Mouse (Mus musculus) spleen, adult 2 months (tissue): ENCODE data around the gene BC067074. TPM values are rescaled to one million over a fixed set of nuclear protein-coding genes. Genes with fewer than 3 reads are reported as not detected.

Experiments used
- DNase-seq, 2 experiments: peaks; one replicate each; pipeline versions ENCODE4 v3.0.0 to v3.0.0-alpha.2; 2012 to 2021; ENCODE audit warnings: low spot score in 2 of 2, low read depth in 1 of 2
- H3K27ac ChIP-seq: fragments of 200-500 bp; 2 replicates; pipeline ENCODE4 v1.5.1; 2012; ENCODE audit warnings: low read length, inconsistent platforms; ENCODE audit not compliant: insufficient read depth
- H3K27me3 ChIP-seq: fragments of 200-500 bp; 2 replicates; pipeline ENCODE4 v1.6.1; 2012; ENCODE audit warnings: mild to moderate bottlenecking, moderate library complexity, low read length, inconsistent platforms; ENCODE audit not compliant: control insufficient read depth, insufficient read depth
- H3K36me3 ChIP-seq: fragments of 200-500 bp; 2 replicates; pipeline ENCODE4 v1.6.1; 2012; ENCODE audit warnings: mild to moderate bottlenecking, low read length, inconsistent platforms; ENCODE audit not compliant: control insufficient read depth, insufficient read depth
- H3K4me1 ChIP-seq: fragments of 200-500 bp; 2 replicates; pipeline ENCODE4 v1.6.1; 2011; ENCODE audit warnings: inconsistent platforms; ENCODE audit not compliant: control insufficient read depth, insufficient read depth, insufficient read length
- H3K4me3 ChIP-seq: fragments of 200-500 bp; 2 replicates; pipeline ENCODE4 v1.5.1; 2011; ENCODE audit warnings: mild to moderate bottlenecking, inconsistent platforms; ENCODE audit not compliant: insufficient read depth, insufficient read length; ENCODE audit errors: extremely low read depth
- CTCF ChIP-seq: fragments of 200-500 bp; IDR thresholded peaks from 2 replicates; pipeline ENCODE4 v1.5.1; 2011; ENCODE audit warnings: mild to moderate bottlenecking, inconsistent platforms; ENCODE audit not compliant: insufficient read depth, insufficient read length, insufficient replicate concordance; ENCODE audit errors: extremely low read depth
- POLR2A ChIP-seq: fragments of 200-500 bp; IDR thresholded peaks from 2 replicates; pipeline ENCODE4 v1.6.1; 2011; ENCODE audit warnings: low read depth, low read length, inconsistent platforms
- WGBS: fragments of 180-500 bp; shearing (Covaris S2); methylation state at CpG from one replicate; pipeline ENCODE4 v1.1.7; 2018; 5-methylcytosine and 5-hydroxymethylcytosine counted together
- polyA plus RNA-seq: library from polyadenylated mRNA; depleted of rRNA; stranded (reverse); fragments of >200 nt; gene quantifications from 2 replicates; pipeline ENCODE4 v1.2.3, GENCODE M21; 2012

Gene BC067074
- polyA plus RNA-seq, 1 experiment, result 0.12 TPM

DNA sequence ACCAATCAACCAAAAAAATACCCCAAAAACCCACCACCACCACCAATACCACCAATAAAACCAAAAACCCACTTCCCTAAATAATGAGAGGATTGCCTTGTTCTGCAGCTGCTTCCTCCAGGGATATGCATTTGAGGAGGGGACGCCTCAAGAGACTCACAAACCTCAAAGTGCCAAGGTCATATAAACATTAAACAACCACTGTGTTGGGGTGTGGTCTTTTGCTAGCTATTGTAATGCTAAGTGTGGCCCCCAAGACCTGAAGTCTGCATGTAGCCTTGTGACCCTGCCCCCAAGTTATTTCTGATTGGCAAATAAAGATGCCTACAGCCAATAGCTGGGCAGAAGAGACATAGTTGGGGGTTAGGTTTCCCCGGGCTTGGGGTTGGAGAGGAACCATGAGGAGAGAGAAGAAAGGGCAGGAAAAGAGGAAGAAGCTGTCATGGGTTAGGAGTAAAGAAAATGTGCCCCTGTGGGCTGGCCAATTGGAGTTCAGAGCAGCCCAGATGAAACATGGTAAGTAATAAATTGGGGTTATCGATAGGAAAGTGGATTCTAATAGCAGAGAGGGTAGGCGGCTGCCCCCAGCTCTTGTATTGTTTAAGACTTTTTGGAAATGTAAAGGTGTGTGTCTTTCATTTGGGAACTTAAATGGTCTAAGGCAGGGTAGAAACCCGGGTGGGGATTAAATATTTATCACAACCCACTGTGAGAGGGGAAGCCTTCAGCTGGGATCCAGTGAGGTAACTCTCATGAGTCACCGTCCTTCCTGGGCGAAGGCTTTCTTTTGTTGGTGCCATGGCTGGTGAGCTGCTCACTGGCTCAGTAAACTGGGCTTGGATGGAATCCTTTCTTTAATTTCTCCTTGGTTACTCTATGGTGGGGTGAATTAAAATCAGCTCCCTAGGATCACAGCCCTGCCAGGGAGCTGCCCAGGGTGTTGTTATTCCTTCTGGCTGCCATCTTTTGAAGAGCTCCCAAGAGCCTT is 4.5 kb upstream of the BC067074 start:
- no peak overlapping the region for H3K27ac ChIP-seq
- 66% methylated on average over 7 of the region's 7 CpGs for WGBS
- DNase-seq, result no peak
- no peak for TF ChIP-seq CTCF
- no peak for TF ChIP-seq POLR2A
- H3K4me1 ChIP-seq, result no peaks in the 10 kb centered on the region; the same call in 1 of the 2 replicates
- H3K27me3 ChIP-seq, result 0 out of 2 replicates have a peak, but pooled peaks cover 3% of the 10 kb centered on the region
- no peaks in the 10 kb centered on the region for H3K36me3 ChIP-seq
- H3K4me3 ChIP-seq, result no peak overlapping the region

DNA sequence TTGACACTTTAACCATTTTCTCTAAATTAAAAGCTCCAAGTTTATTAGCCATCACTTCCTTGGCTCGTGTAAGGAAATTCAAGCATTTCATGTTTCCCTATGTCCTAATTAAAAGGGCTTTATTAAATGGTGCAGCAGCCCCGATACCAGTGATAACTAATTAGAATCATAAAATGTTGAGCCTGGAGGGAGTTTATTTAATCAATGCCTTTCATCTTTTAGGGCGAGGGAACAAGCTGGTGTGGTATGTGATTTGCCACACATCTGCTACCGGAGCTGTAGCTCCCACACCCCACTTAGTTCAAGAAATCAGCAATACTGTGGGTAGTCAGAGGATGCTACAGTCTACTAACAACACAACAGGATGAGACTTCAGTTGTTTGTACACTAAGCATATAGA is 3.2 kb upstream of the BC067074 start:
- no peak for DNase-seq
- TF ChIP-seq CTCF, result no peak
- no peak for TF ChIP-seq POLR2A
- Histone ChIP-seq H3K27ac (no peak overlapping the region), H3K4me3 (no peak overlapping the region), H3K36me3 (no peaks in the 10 kb centered on the region), H3K4me1 (no peaks in the 10 kb centered on the region; the same call in 1 of the 2 replicates), H3K27me3 (0 out of 2 replicates have a peak, but pooled peaks cover 3% of the 10 kb centered on the region)
- 88% methylated on average over 4 of the region's 4 CpGs for WGBS

DNA sequence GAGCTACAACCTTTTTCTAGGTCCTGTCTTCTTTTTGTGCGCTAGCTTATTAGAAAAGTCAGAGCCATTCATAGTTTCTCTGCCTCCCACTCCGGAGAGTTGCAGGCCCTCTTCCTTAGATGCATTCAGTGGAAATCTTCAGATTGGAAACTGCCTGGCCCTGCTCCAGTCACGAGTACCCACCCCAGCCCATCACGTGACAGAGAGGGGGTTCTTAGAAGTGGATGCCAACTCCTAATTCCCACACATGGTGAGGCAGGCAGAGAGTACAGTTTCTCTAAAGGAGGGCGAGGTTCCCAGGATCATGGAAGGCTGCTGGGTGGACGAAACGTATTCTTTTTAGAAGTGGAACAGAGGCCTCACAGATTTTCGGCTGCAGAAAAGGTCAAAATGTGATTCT is 958 bp upstream of the BC067074 start:
- no peak for DNase-seq
- Histone ChIP-seq H3K27ac (no peak overlapping the region), H3K36me3 (no peaks in the 10 kb centered on the region), H3K27me3 (0 out of 2 replicates have a peak, but pooled peaks cover 3% of the 10 kb centered on the region), H3K4me1 (no peaks in the 10 kb centered on the region; the same call in 1 of the 2 replicates), H3K4me3 (no peak overlapping the region)
- TF ChIP-seq POLR2A (no peak), CTCF (no peak)
- 89% methylated on average over 8 of the region's 8 CpGs for whole genome bisulfite sequencing

DNA sequence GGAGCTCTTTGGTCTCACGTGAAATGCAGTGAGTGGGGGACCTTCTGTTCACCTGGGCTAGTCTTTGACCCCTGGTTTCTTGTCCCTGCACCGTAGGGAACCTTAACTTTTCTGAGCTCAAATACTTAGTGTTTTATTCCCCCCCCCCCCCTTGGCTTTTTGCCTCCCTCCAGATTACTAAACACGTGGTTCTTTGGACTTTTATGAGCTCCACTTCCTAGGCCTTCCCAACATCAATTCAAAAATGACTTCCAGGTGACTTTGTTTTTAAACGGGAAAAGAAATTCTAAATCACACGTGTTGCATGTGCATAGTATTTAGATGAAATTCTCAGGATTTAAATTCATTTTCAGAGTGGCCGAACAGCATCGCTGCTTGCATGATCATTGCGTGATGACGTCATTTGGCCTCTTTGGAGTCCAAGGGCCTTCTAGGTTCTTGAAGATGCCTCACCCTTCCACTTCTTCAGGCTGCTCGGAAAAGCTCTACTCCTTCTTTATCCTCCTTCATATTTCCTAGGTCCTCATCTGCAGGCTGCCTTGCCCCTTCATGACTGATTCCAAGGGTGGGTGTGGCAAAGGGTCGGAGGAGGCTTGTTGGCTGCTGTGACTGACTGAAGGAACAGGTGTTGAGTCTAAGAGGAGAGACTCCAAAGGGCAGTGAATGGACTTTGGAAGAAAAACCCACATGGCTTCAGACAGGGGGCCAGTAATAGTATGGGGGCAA is 911 bp downstream of the BC067074 start:
- Histone ChIP-seq H3K4me1 (no peaks in the 10 kb centered on the region; the same call in 1 of the 2 replicates), H3K27ac (no peak overlapping the region), H3K27me3 (0 out of 2 replicates have a peak, but pooled peaks cover 3% of the 10 kb centered on the region), H3K36me3 (no peaks in the 10 kb centered on the region), H3K4me3 (no peak overlapping the region)
- TF ChIP-seq CTCF (no peak), POLR2A (no peak)
- no peak for DNase-seq
- WGBS, result 79% methylated on average over 11 of the region's 11 CpGs

DNA sequence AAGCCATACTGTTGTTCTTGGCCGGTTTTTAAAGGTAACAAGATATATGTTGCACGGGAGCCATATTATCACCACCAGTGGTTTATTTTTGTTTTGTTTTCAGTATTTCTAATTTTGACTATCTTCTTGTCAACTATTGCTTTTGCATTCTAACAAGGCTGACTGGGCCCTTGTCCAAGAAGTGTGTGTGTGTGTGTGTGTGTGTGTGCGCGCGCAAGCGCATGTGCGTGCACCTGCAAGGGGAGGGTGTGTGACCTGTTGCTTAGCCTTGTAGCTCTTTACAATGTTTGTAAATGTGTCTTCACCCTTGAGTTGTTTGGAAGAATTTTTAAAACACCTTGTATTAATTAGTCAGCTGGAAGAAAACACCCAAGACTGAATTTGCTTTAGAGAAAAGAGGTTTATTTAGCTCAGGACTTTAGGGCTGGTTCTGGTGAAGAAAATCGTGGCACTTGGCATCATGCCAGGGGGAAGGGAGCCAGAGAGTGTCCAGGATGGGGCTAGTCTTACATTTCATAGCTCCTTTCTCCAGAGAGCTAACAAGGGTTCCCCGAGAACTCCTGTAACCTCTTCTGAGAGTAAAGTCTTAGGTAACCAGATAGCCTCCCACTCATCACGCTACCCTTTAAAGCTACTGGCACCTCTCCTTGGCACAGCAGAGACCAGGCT is 3.0 kb downstream of the BC067074 start:
- Histone ChIP-seq H3K36me3 (no peaks in the 10 kb centered on the region), H3K27ac (no peak overlapping the region), H3K27me3 (0 out of 2 replicates have a peak, but pooled peaks cover 3% of the 10 kb centered on the region), H3K4me3 (no peak overlapping the region), H3K4me1 (no peaks in the 10 kb centered on the region; the same call in 1 of the 2 replicates)
- WGBS, result 89% methylated on average over 10 of the region's 10 CpGs
- DNase-seq, result no peak
- TF ChIP-seq POLR2A, result no peak
- no peak for TF ChIP-seq CTCF

DNA sequence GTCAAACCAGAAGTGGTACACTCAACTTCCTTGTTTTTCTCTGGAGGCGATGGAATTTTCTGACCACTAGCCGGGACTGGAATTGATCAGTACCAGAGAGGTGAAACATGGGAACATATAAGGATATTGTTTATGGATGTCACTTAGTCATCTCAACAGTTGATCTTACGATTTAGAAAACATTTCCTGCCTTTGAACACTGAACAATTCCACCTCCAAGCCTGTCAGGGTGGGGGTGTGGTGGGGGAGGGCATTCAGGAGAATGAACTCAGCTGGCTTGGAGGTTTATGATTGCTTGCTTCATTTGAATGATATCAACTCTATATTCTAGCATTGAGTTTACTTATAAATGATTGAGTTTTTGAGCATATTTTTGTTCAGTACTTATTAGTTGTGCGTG is 13.6 kb downstream of the BC067074 start:
- Histone ChIP-seq H3K27ac (no peak overlapping the region), H3K4me1 (no peaks in the 10 kb centered on the region), H3K36me3 (no peaks in the 10 kb centered on the region), H3K4me3 (no peak overlapping the region), H3K27me3 (no peaks in the 10 kb centered on the region)
- 84% methylated on average over 4 of the region's 4 CpGs for WGBS
- TF ChIP-seq POLR2A (no peak), CTCF (no peak)
- DNase-seq, result no peak
